Mouse (Mus musculus): ENCODE data around the gene Gm20481.
"Not testable (repeated sequence)": the region's sequence is repeated elsewhere in the genome, so short reads cannot be mapped to it uniquely, and the experiment has no call there.

Gene Gm20481

GRCm38 (mm10) chr17:34975581-34976492, 6.1 kb downstream of the Gm20481 start:
- DNase-seq (ENCODE audit: low spot score): no peak

DNA sequence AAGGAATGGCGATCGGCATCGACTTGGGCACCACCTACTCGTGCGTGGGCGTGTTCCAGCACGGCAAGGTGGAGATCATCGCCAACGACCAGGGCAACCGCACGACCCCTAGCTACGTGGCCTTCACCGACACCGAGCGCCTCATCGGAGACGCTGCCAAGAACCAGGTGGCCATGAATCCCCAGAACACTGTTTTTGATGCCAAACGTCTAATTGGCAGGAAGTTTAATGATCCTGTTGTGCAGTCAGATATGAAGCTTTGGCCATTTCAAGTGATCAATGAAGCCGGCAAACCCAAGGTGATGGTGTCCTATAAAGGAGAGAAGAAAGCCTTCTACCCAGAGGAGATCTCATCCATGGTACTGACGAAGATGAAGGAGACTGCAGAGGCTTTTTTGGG, 7.3 kb downstream of the Gm20481 start:
- no peak for DNase-seq (ENCODE audit: low spot score)

GRCm38 (mm10) chr17:34978239-34978638, 8.5 kb downstream of the Gm20481 start:
- no peak for DNase-seq (ENCODE audit: low spot score)

DNA sequence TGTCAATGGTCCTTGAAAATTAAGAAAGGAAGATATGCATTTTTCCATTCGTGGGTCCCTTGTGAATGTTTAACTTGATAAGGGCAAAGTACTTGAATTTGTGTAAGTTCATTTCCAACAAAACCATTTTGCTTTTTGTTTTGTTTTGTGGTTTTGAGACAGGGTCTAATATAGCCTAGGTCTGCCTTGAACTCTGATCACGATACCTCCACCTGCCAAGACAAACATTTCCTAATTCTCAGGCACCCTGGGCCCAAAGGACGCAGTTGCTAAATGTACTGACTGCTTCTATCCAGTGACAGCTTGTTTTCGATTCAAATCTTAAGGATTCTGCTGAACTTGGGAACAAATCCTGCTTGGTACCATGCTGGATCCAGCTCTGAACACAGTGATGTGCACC, 9.9 kb downstream of the Gm20481 start:
- DNase-seq (ENCODE audit: low spot score): no peak

GRCm38 (mm10) chr17:34980655-34981054, 10.9 kb downstream of the Gm20481 start:
- no peak for DNase-seq (ENCODE audit: low spot score)

- peak; percentile 93 for DNase-seq (ENCODE audit: low spot score)
Measured at GRCm38 (mm10) chr17:34981690-34982180, 12.0 kb downstream of the Gm20481 start, which contains the start of gene Lsm2. Gene Lsm2 (plus strand): TSS chr17:34981862.

DNA sequence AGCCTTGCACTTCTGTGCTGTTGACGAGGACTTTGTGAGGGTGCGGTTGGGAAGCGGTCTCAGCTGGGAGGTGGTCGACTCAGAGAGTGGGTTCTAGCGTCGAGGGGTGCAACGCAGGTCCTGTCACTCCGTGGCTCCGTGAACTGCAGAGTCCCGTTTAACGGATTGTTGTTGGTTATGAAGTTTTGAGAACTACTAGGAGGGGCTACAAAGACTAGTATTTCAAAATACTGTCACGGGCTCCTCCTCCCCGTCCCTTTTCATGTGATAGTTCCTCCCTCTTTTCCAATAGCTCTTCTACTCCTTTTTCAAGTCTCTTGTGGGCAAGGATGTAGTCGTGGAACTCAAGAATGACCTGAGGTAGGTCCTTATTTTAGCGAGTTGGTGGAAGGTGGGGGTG, 12.6 kb downstream of the Gm20481 start:
- DNase-seq (ENCODE audit: low spot score): no peak

DNA sequence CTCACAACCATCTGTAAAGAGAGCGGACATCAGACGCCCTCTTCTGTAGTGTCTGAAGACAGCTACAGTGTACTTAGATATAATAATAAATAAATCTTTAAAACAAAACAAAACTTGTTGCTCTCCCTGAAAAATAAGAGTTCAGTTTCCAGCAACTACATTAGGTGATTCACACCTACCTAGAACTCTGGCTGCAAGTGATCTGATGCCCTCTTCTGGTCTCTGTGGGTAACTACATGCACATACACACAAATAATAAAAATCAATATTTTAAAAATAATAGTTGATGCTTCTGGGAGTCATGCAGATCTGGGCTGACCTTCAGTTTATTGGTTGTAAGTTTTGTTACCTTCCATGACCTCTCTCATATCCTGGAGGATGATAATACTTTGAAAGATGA, 14.5 kb downstream of the Gm20481 start:
- no peak for DNase-seq (ENCODE audit: low spot score)

GRCm38 (mm10) chr17:34994751-34995150, 25.0 kb downstream of the Gm20481 start:
- no peak for DNase-seq (ENCODE audit: low spot score)

DNA sequence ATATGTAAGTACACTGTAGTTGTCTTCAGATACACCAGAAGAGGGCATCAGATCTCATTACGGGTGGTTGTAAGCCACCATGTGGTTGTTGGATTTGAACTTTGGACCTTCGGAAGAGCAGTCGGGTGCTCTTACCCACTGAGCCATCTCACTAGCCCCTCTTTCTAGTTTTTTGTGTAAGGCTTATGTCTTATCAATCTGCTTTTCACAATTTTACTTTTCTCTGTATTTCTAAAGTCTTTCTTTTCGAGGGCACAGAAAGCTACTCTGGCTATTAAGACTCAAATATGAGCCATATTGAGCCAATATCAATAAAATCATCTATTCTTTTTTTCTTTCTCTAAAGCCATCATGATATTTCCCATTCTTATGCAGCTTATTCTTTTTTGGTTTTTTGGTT, 25.5 kb downstream of the Gm20481 start:
- DNase-seq (ENCODE audit: low spot score): not testable (repeated sequence)

DNA sequence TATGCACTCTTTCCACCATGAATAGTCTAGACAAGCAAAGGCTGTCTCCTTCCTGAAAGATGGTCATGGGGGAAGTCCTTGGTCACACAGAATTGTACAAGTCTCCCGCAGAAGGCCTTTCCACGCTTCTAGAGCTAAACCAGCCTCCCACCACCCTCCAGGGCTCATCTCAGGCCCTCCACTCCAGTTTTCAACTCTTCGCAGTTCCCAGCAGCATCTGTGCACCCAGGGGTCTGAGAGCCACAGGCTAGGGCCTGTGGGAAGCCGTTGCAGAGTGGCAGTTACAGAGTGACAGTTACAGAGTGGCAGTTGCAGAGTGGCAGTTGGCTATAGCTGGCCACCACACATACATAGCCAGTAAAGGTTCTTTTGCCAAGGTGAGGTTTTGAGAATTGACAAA, 26.2 kb downstream of the Gm20481 start:
- DNase-seq (ENCODE audit: low spot score): not testable (repeated sequence)

- DNase-seq (ENCODE audit: low spot score): no peak
Measured at GRCm38 (mm10) chr17:34996411-34997141, 26.9 kb downstream of the Gm20481 start.

- DNase-seq (ENCODE audit: low spot score): no peak
Measured at GRCm38 (mm10) chr17:34997142-34997483, 27.4 kb downstream of the Gm20481 start.

- no peak for DNase-seq (ENCODE audit: low spot score)
Measured at GRCm38 (mm10) chr17:34998526-34999430, 29.1 kb downstream of the Gm20481 start.

DNA sequence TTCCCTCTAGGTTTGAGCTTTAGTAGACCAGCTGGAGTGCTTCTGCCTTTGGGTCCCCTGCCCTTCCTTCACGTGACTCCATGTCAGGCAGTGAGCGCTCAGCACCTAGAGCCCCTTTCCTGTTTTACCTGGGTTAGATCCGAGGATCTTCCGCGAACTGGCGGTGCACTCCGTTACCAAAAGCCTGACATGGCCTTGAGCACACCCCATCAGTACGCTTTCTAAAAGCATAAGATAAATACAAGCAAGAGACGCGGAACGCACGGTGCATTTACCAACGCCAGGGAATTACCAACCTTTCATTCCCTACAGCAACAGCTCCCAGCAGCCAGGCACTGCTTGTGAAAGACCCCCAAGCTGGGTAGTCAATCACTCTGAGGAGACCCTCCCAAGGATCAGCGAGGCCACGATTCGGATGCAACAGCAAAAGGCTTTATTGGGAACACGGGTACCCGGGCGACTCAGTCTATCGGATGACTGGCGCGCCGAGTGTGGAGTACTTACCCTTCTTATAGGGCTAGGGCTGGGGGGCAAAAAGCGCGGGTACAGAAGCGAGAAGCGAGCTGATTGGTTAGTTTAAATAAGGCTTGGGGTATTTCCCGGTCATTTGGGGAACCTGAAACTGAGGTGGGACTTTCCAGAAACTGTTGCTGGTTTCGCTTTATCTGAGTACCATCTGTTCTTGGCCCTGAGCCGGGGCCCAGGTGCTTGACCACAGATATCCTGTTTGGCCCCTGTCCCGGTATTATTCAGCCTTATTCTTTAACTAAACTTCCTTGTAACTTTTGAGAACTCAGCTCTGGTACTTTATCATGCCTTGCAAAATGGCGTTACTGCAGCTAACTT, 30.4 kb downstream of the Gm20481 start:
- DNase-seq (ENCODE audit: low spot score): not testable (repeated sequence)

GRCm38 (mm10) chr17:35000717-35001451, 31.2 kb downstream of the Gm20481 start, which contains the start of gene Vars:
Gene Vars (plus strand): TSS chr17:35000987.
- peak; percentile 90 for DNase-seq (ENCODE audit: low spot score)

GRCm38 (mm10) chr17:35001452-35002152, 31.9 kb downstream of the Gm20481 start:
- no peak for DNase-seq (ENCODE audit: low spot score)

- no peak for DNase-seq (ENCODE audit: low spot score)
Measured at GRCm38 (mm10) chr17:35002153-35002865, 32.6 kb downstream of the Gm20481 start.

Measured in testis, postnatal 14 days (tissue).